Mouse (Mus musculus) stomach, postnatal 0 days (tissue): ENCODE results near the gene Prkcb.

Source experiments
- CTCF ChIP-seq: IDR thresholded peaks from 2 replicates; pipeline ENCODE4 v1.5.1; 2016; ENCODE audit warnings: antibody characterized with exemption, low read depth, mild to moderate bottlenecking, moderate library complexity
- EP300 ChIP-seq: optimal IDR thresholded peaks from 2 replicates; pipeline ENCODE3; 2016; ENCODE audit warnings: antibody characterized with exemption

GRCm38 (mm10) chr7:122353329-122353728 is 64.8 kb downstream of the Prkcb start:
- TF ChIP-seq CTCF: no peak
- no peak for TF ChIP-seq EP300
